Mouse (Mus musculus): ENCODE data around the gene Krt39.

The Krt39 gene

DNA sequence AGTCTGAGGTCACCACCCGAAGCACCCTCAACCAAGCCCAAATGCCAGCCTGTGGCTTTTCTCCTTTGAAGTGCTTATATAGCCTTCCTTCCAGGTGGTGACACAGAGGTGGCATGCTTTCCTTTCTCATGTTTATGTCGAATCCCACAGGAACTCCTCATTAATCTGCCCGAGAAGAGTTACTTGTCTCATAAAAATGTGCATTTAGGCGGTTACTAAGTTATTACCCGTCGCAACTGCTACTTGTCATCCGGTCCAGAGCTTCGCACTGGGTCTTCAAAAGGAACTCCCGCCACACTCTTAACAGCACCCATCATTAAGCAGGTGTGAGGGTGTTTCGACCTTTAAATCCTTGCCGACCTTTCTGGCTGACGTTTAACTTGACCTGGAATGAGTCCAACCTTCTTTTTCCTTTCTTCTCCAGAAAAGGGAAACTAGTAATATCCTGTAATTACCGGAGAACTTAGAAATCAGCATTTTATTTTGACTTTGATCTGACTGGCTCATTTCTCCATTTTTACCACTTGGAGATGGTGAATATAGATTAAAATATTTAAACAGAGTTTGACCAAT lies at the start of gene Krt39:
Gene Krt39, minus strand, starts transcription at position 51 of the 573 bp plus-strand sequence.
- no peak for DNase-seq (ENCODE audit: low read depth)

DNA sequence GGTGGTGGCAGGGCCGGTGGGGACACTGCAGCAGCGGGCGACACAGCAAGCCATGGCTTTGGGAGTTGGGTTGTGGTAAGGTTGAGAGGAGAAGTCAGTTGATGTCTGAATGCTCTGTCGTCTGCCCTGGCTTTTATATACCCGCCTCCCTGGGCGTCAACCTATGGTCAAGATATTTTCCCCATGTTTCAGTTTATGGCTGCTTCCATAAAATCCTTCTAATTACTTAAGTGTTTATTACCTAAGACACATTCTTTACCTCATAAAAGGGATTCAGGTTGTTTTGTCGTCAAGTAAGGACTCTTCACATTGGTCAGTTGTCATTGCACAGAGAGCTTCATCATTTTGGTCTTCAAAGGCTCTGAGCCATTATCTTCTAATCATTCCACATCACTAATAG lies 45.4 kb upstream of the Krt39 start, which contains the start of gene Krtap3-1:
Gene Krtap3-1, minus strand, starts transcription at position 101 of the 400 bp plus-strand sequence.
- no peak for DNase-seq (ENCODE audit: low read depth)

DNA sequence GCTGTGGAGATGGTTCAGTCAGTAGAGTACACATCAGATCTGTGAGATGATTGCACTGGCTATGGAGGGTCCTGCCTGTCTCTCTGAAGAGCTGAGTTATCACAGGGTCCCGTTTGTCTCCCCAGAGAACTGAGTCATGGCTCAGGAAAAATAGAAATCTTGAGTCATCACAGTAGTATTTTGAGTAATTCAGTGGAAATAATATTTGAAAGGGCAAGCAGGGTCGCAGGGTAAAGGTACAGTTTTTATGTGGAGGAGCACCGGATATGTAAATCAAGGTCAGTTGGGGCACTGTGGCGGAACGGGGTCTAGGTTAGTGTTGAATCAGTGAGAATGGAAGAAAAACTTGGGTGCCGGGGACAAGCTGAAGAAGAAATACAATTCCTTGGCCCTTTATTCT lies 41.4 kb upstream of the Krt39 start:
- DNase-seq (ENCODE audit: low read depth), result no peak

DNA sequence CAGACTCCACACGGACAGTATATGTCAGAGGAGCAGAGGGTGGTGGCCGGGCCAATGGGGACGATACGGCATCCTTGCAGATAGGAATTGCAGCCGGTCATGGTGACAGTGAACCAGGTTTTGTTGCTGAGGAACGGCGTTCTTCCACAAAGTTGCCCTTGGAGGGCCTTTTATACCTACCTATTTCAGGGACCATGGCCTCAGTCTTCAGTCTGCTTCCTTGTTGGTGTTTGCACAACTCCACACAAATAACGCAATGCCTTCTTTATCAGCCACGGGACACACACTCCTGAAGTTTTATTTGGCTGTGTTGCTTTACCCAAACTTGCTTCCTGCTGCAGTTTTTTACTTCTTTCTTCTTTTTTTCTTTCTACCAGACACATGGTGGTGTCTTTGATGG lies 38.2 kb upstream of the Krt39 start, which contains the start of gene Gm11939:
Gene Gm11939, minus strand, starts transcription at position 101 of the 400 bp plus-strand sequence.
- DNase-seq (ENCODE audit: low read depth), result no peak

DNA sequence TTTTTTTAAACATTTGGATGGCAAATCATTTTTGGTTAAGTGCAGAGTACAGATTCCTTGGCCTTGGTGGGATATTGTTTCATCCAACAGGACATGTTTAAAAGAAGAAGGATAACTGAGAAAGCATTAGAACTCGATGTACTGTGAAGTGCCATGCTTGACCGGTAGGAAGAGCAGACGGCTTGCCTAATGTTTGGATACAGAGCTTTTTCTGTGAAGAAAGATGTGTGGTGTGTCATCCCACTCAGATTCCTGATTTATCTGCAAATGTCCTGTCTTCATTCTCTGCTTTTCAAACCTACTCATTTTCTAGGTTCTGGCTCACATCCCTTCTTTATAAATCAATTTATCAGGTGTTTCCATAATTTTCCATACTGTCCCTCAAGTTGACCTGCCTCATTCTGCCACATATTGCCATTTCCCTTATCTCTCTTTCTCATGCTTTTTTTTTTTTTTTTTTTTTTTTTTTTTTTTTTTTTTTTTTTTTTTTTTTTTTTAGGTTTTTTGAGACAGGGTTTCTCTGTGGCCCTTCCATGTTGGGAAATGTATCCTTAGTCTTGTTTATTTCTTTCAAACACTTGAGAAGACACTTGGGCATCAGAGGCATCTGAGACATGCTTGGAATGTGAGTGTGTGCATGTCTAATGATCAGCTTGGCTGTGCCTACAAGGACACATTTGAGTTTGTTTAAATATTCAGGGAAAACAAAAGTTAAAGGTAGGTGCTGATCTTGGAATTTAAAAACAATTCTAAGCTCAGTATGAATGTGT lies 37.0 kb upstream of the Krt39 start:
- DNase-seq (ENCODE audit: low read depth), result no peak

DNA sequence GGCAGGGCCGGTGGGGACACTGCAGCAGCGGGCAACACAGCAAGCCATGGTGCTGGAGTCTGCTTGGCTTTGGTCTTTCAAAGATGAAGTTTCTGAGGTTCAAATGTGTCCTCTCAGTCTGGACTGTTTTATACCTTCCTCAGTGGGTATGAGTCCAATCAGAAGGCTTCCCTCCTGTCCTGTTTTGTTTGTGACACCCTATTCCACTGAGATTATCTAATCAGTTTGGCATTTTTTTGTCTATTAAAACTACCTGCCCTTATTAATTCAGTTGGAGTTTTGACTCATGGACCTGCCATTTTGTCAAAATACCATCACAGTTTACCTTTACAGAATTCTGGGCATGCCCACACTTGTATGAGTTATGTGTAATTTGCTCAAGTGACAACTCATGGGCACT lies 35.6 kb upstream of the Krt39 start, which contains the start of gene Krtap3-2:
Gene Krtap3-2, minus strand, starts transcription at position 101 of the 400 bp plus-strand sequence.
- DNase-seq (ENCODE audit: low read depth), result no peak

DNA sequence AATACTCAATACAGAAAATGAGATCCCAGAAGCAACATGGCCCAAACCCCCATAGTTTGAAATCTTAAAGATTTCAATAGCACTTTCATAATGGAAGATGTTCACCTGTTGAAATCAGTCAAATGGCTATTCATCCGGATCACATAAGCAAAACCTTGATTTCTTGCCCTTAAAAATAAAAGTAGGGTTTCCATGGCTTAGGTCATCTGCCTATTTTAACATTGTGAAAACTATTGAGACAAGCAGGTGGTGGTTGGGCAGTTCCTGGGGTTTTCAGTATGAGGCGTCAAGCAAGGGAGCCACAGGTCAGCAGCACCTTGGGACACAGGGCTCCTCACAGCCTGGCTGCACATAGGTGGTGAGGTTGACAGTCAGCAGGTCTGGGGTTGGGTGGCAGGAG lies 35.1 kb upstream of the Krt39 start:
- DNase-seq (ENCODE audit: low read depth), result no peak

DNA sequence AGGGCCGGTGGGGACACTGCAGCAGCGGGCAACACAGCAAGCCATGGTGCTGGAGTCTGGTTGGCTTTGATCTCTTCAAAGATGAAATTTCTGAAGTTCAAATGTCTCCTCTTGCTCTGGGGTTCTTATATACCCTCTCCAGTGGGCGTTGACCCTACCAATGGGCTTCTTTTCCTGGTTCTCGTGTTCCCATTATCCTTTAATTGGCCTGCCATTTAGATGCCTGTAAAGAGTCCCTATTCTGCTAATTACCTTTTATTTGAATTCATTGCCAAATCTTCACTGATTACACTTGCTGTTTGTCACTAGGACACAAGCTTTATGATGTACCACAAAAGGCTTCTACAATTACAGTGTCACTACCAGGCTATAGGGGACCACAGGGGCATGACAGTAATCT lies 29.6 kb upstream of the Krt39 start, which contains the start of gene Krtap3-3:
Gene Krtap3-3, minus strand, starts transcription at position 101 of the 400 bp plus-strand sequence.
- DNase-seq (ENCODE audit: low read depth), result no peak

DNA sequence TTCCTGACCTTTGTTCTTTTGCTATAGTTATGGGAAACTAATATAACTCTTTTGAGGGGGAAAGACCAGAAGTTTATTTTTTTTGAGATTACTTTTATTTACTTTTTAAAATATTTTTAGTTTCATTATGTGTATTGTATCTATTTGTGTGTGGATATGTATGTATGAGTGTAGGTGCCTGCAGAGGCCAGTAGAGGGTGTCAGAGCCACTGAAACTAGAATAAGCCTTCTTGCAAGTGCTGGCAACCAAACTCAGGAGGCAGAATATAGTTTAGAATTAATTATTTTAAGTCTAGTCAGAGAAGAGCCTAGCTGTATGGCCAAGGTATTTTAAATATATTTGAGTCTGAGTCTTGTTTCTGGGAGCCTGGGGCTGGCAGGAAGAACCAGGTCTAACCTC lies 26.8 kb upstream of the Krt39 start:
- no peak for DNase-seq (ENCODE audit: low read depth)

DNA sequence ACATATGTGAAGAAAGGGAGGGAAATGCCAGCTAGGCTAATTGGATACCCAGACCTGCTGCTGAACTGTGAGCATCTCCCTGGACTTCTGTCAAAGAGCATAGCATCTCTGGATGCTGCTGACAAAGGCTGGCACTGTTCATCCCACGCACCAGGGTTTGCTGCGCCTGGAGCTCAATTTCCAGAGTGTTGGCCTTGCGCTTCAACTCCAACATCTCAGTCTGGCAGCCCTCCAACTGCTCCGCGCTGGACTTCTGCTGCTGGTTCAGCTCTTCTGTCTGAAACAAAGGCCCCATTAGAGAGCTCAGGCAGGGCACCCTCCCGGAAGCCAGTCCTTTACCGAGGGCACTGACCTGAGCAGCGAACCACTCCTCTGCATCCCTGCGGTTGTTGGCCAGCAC lies 18.6 kb upstream of the Krt39 start:
- peak; percentile 14 for DNase-seq (ENCODE audit: low read depth)

DNA sequence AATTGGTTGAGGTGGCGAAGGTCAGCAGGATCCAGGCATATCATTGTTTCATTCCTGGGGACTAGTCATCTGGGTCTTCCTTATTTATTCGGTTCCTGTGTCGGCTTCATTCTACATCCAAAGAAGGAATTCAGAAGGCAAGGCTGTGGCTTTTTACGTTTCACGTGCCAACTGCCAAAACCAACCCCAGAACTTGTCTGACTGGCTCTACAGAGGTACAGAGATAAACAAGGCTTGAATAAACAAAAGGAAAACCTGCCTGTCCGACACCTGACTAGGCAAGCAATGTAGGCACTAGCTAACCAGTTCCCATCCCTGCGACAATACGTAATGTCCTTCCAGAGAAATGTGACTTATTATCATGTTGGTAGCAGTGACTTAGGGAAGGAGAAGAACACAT lies 7.0 kb downstream of the Krt39 start:
- no peak for DNase-seq (ENCODE audit: low read depth)

DNA sequence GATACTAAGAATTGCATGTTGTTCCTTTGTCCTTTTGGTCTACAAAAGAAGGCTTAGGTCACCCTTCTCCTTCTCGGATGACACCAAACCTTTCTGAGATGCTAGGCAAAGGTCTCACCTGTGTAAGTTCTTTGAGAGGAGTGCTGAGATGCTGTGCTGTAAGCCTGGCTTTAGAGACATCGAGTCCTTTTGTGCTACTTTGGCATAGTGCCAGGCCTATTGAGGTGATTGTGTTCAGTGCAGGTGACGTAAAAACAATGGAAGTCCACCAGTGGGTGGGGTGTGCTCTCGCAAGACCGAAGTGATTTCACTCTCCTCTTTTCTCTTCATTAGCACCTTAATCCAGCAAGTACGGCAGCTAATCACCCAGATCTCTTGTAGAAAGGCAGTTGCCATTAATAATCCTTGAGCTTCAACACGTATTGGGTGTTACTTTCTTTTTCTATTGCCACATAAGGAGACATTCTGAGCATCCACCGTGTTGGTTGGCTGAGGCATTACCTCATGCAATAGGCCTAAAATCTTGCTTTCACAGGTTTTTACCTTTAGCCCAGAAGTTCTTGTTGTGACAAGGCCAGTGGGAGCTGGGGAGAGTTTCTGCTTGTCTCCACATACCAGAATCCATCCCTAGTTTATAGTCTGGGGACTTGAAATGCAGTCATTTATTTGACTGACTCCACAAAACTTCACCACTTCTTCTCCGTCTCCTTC lies 20.9 kb downstream of the Krt39 start:
- DNase-seq (ENCODE audit: low read depth), result no peak

DNA sequence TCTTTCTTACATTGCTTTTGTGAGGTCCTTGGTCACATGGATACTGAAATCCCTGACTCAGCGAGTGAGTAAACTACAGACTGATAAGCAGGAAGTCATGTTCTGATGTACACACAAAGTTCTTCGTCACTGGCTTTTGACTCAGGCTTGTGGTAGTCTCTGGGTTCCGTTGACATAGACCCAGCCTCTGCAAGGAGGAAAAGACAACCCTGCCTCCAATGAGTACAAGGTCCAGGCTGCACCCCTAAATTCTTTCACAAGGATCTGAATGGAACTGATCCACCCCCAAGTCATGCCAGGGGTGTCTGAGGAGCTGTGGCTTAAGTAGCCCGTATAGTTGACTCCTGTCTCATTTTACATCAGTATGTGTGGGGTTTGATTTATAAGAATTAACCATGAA lies 24.7 kb downstream of the Krt39 start:
- no peak for DNase-seq (ENCODE audit: low read depth)

DNA sequence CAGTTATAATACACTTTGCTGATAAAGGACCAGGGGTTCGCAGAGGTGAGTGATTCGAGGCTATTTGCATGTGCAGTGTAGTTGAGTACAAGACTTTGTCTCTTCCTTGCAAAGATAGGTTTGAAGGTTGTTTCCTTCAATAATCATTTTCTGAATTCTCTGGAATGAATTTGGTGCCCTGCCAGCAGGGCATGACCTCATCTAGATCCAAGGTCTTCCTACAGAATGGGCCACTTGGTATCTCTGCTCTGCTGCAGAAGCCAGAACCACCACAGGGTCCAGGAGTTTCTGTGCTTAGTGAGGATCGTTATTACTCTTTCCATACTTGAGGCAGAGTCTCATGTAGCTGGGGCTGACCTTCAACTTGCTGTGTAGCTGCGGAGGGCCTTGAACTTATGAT lies 26.4 kb downstream of the Krt39 start:
- DNase-seq (ENCODE audit: low read depth), result no peak

DNA sequence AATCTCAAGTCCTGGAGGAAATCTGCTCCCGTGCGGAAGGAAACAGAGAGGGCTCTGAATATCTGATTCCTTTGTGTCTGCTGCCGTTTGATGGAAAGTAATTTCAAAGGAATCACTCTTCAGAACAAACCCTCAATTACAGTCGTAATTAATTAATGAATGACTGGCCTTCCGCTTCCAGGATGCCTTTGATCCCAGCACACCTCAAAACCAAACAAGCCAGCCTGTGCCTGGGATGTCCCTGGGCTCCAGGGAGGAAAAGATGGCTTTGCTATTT lies 27.6 kb downstream of the Krt39 start:
- no peak for DNase-seq (ENCODE audit: low read depth)

DNA sequence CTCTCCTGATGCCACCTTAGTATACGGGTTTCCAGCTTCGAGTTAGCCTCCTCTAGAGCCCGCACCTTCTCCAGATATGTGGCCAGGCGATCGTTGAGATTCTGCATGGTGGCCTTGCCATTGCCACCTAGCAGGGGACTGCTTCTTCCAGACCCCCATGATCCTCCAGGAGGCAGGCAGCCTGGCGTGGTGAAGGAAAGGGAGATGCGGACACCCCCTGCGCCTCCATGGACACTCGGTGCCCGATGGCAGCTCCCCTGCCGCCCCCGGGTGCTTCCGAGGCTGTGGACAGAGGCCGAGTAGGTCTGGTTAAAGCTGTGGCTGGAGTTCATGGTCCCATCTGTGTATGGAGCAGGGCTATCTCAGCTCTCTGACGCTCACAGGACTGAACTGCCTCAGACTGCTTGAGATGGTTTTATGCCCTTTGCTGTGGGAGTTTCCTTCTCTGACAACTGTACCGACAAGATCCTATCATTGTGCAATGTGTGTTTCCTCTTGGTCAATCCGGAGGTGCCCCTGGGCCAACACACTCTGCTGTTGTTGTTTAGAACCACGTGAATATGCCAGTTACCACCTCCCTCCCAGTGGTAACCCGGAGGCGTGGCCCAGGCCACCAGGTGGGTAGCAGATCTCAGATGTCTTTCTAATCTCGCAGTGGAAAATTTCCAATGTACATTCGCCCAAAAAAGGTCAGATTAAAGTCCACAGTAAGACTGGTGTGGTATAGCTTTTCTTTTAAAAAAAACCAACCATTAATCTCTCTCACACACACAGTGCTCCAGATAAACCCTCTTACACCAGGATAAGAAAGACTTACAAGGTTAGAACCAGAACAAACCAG lies 28.2 kb downstream of the Krt39 start, which contains the start of gene Krt23:
Gene Krt23, minus strand, starts transcription at position 405 of the 841 bp plus-strand sequence.
- DNase-seq (ENCODE audit: low read depth), result no peak

DNA sequence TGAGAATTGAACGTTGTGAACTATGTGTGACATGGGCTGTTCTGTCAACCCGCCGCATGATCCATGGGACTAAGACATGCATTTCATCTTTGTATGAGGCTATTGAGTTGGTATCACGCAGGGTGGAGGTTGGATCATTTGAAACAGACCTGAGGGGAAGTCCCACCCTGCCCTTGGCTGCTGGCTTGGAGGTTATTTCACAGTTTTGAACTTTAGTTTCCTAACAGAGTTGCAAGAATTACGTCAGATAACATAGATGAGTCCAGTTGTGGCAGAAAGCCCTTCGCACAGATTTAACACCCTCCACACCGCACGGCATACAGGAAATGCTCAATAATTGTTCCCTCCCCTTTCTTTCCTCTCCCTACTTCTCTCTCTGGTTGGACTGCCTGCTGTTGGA lies 30.1 kb downstream of the Krt39 start:
- no peak for DNase-seq (ENCODE audit: low read depth)

DNA sequence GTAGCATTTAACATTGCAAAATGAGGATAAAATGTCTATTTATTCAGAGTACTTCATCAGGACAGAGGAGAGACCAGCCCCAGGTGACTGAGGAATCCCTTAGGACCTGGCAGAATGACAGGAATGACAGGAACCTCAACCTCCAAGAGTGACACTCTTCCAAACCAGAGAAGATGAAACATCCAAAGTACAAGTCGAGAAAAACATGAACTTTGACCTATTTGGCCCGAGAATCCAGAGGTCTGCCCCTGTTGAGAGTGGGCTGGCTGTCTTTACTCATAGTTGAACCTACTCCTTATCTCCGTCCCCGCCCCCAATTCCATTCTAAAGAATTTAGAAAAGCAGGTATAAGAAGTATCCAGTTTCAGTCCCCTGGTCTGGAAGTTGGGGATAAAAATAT lies 30.5 kb downstream of the Krt39 start:
- DNase-seq (ENCODE audit: low read depth), result no peak

DNA sequence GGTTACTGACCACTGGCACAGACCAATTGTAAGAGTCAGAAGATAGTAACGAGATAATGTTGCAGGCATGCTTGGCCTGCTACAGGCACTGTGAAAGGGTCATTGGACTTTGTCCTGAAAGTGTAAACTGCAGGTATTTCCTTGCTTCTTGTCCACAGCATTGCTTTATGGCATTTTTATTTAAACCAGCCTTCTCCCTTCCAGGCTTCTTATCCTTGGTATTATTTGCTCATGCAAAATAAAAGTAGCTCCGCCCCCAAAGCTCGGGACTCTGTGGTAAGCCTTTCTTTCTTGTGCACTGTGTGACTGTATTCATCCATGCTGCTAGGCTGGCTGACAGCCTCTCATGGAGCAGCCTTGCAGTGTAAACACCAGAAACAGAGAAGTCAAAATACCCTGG lies 31.9 kb downstream of the Krt39 start:
- DNase-seq (ENCODE audit: low read depth), result no peak

DNA sequence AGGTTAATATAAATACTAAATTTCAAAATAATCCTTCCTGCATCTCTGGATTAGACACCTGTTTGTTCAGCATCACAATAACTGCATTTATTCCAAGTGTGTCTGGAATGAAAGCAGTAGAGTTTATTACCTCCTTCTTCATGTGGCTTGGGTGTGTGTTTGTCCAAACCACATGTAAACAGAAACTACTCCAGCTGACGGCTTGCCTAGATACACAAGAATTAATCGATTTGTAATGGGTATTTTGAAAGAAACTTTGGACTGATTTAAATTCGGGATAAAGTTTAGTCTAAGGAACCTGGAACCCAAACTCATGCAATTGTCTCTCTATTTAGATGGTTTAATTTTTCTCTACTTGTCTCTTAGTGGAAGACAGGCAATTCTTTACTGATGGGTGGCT lies 46.2 kb downstream of the Krt39 start:
- DNase-seq (ENCODE audit: low read depth), result no peak

DNA sequence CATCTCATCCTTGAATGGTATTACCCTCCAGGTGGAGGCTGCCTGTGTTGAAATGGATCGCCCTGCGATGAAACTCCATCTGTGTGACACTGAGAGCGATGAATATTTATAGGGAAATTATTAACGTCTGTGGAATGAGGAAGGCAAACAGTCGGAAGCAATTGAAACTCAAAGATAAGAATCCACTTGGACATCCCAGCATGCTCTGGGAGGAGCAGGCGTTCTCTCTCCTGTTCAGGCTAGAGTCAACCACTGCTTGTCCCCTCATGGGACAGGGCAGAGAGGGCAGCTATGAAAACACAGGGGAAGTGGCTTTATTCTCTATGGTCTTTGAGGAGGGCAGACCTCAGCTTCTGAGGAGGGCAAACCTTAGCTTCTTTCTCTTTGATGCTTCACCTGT lies 47.7 kb downstream of the Krt39 start:
- no peak for DNase-seq (ENCODE audit: low read depth)

DNA sequence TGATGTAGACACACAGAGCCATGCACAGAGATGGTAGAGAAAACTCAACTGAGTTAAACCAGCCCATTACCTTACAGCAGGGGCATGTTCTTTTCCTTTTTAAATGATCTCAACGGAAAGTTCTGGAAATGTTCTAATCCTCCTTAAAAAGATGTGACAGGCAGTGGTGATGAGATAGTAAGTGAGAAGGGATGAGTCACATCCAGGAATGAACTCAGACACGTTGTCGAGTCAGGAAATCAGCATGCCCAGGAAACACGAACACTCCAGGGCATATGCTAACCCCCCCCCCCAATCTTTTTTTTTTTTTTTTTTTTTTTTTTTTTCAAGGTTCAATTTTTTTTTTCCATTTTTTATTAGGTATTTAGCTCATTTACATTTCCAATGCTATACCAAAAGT lies 48.7 kb downstream of the Krt39 start:
- DNase-seq (ENCODE audit: low read depth), result peak; percentile 66
